Mouse (Mus musculus) effector memory CD4-positive, alpha-beta T cell, adult 5 months (primary cell): ENCODE measurements around the gene Abca8a. TPM values are rescaled to one million over a fixed set of nuclear protein-coding genes. Genes with fewer than 3 reads are reported as not detected.

ENCODE experiments used
- polyA plus RNA-seq: library from polyadenylated mRNA; unstranded; fragments of 100-300 nt; shearing (Covaris generic); gene quantifications from one replicate; pipeline ENCODE4 v1.2.1, GENCODE M21; 2017

Gene Abca8a
- polyA plus RNA-seq = not detected

GRCm38 (mm10) chr11:110095858-110096257 lies at the start of gene Abca8a:
TSS of gene Abca8a (minus strand) at chr11:110095978.

GRCm38 (mm10) chr11:109995624-109996023 lies 100.2 kb downstream of the Abca8a start, which contains the start of gene Abca8b:
TSS of gene Abca8b (minus strand) at chr11:109995845.

Other genes with a start within 250 kb of the Abca8a start
- gene Abca8b, start 100.1 kb downstream of the Abca8a start, polyA plus RNA-seq = not detected
- gene Abca9, start 72.2 kb upstream of the Abca8a start, polyA plus RNA-seq = not detected
- not detected for gene Abca6, start 155.8 kb upstream of the Abca8a start, polyA plus RNA-seq
- gene Abca5, start 241.7 kb upstream of the Abca8a start, polyA plus RNA-seq = 2.1 TPM